Mouse (Mus musculus) myocyte (in vitro differentiated cells): ENCODE measurements around the gene Rap1b. TPM values are rescaled to one million over a fixed set of nuclear protein-coding genes. Genes with fewer than 3 reads are reported as not detected.

Experiments used
- H3K27me3 ChIP-seq: one replicate; pipeline ENCODE4 v1.6.1; 2011; ENCODE audit not compliant: control insufficient read depth, insufficient read depth, insufficient read length
- H3K36me3 ChIP-seq: one replicate; pipeline ENCODE4 v1.6.1; 2011; ENCODE audit not compliant: control insufficient read depth, insufficient read depth
- H3K4me2 ChIP-seq: one replicate; pipeline ENCODE4 v1.6.1; 2011; ENCODE audit warnings: low read depth, control low read depth
- H3K4me3 ChIP-seq: one replicate; pipeline ENCODE4 v1.5.1; 2011; ENCODE audit warnings: mild to moderate bottlenecking, control low read depth, moderate library complexity
- H3K79me2 ChIP-seq: one replicate; pipeline ENCODE4 v1.6.1; 2011; ENCODE audit not compliant: control insufficient read depth, insufficient read depth
- H3ac ChIP-seq: one replicate; pipeline ENCODE4 v1.6.1; 2011; ENCODE audit not compliant: control insufficient read depth, insufficient read length
- CEBPB ChIP-seq: IDR thresholded peaks from 2 replicates; pipeline ENCODE4 v1.6.1; 2011; ENCODE audit warnings: mild to moderate bottlenecking, moderate library complexity; ENCODE audit not compliant: poor library complexity, insufficient read depth, severe bottlenecking
- E2F4 ChIP-seq: IDR thresholded peaks from one replicate; pipeline ENCODE4 v1.6.1; 2011; ENCODE audit warnings: mild to moderate bottlenecking, control low read depth, moderate library complexity; ENCODE audit not compliant: insufficient read depth
- MAX ChIP-seq: IDR thresholded peaks from one replicate; pipeline ENCODE4 v1.6.1; 2011; ENCODE audit warnings: low read depth, mild to moderate bottlenecking, control low read depth
- MYOD1 ChIP-seq, 3 experiments: IDR thresholded peaks; one replicate each; pipeline ENCODE4 v1.6.1; 2011; ENCODE audit warnings: control low read depth in 2 of 3, low read depth in 2 of 3, mild to moderate bottlenecking in 2 of 3, moderate library complexity in 1 of 3; ENCODE audit not compliant: insufficient read length in 2 of 3, control insufficient read depth in 1 of 3
- MYOG ChIP-seq, 3 experiments: IDR thresholded peaks; one replicate each; pipeline ENCODE4 v1.6.1; 2011; ENCODE audit warnings: control low read depth in 2 of 3, low read depth in 2 of 3, mild to moderate bottlenecking in 2 of 3; ENCODE audit not compliant: insufficient read length in 2 of 3, control insufficient read depth in 1 of 3, insufficient read depth in 1 of 3
- POLR2A ChIP-seq: IDR thresholded peaks from one replicate; pipeline ENCODE4 v1.6.1; 2011; ENCODE audit warnings: low read depth, mild to moderate bottlenecking, control low read depth, moderate library complexity; ENCODE audit not compliant: insufficient read length
- POLR2AphosphoS2 ChIP-seq: IDR thresholded peaks from one replicate; pipeline ENCODE4 v1.6.1; 2011; ENCODE audit warnings: low read depth, control low read depth; ENCODE audit not compliant: insufficient read length
- REST ChIP-seq: IDR thresholded peaks from one replicate; pipeline ENCODE4 v1.6.1; 2011; ENCODE audit warnings: mild to moderate bottlenecking, control low read depth, moderate library complexity; ENCODE audit not compliant: insufficient read depth, insufficient read length
- SRF ChIP-seq: IDR thresholded peaks from one replicate; pipeline ENCODE4 v1.6.1; 2011; ENCODE audit warnings: low read depth; ENCODE audit not compliant: control insufficient read depth, insufficient read length
- TCF12 ChIP-seq: IDR thresholded peaks from one replicate; pipeline ENCODE4 v1.6.1; 2011; ENCODE audit warnings: mild to moderate bottlenecking, control low read depth; ENCODE audit not compliant: poor library complexity, insufficient read depth, severe bottlenecking
- TCF3 ChIP-seq: IDR thresholded peaks from one replicate; pipeline ENCODE4 v1.6.1; 2011; ENCODE audit warnings: low read depth, control low read depth; ENCODE audit not compliant: insufficient read length
- USF1 ChIP-seq: IDR thresholded peaks from one replicate; pipeline ENCODE4 v1.6.1; 2011; ENCODE audit warnings: low read depth, mild to moderate bottlenecking, control low read depth, moderate library complexity
- polyA plus RNA-seq: library from polyadenylated mRNA; unstranded; fragments of >200 nt; fragmentation: generic; extraction: Trizol; gene quantifications from one replicate; pipeline ENCODE4 v1.2.1, GENCODE M21; 2012; ENCODE audit warnings: missing spikeins

Rap1b gene
- polyA plus RNA-seq, 1 experiment = 62.3 TPM

GRCm38 (mm10) chr10:117775401-117776144, 70.3 kb downstream of the Rap1b start:
- peaks cover 58% of the 10 kb centered on the region for H3K36me3 ChIP-seq
- no peaks in the 10 kb centered on the region for H3K27me3 ChIP-seq
- no peak overlapping the region for H3K4me3 ChIP-seq
- no peak overlapping the region for H3ac ChIP-seq
- no peak overlapping the region for H3K4me2 ChIP-seq
- no peak for TF ChIP-seq CEBPB
- no peak for TF ChIP-seq MAX
- H3K79me2 ChIP-seq = no peaks in the 10 kb centered on the region

- Histone ChIP-seq H3K36me3 (peaks cover 56% of the 10 kb centered on the region), H3K27me3 (no peaks in the 10 kb centered on the region), H3ac (no peak overlapping the region), H3K4me3 (no peak overlapping the region), H3K79me2 (no peaks in the 10 kb centered on the region), H3K4me2 (no peak overlapping the region)
- TF ChIP-seq MYOD1 (IDR thresholded peaks at IDR 0.05; ENCODE audit: control insufficient read depth in 1 of 3, insufficient read length in 2 of 3, low read depth in 2 of 3) (no peak), REST (no peak), TCF12 (no peak), E2F4 (no peak), POLR2AphosphoS2 (no peak), USF1 (no peak), MYOG (IDR thresholded peaks at IDR 0.05; ENCODE audit: control insufficient read depth in 1 of 3, insufficient read depth in 1 of 3, insufficient read length in 2 of 3, low read depth in 2 of 3) (no peak), SRF (no peak)
Measured at GRCm38 (mm10) chr10:117774817-117775120, 71.1 kb downstream of the Rap1b start.

GRCm38 (mm10) chr10:117774011-117774816, 71.6 kb downstream of the Rap1b start:
- Histone ChIP-seq H3K79me2 (no peaks in the 10 kb centered on the region), H3ac (no peak overlapping the region), H3K36me3 (peaks cover 51% of the 10 kb centered on the region), H3K4me2 (no peak overlapping the region), H3K27me3 (no peaks in the 10 kb centered on the region), H3K4me3 (no peak overlapping the region)
- TF ChIP-seq USF1 (no peak), POLR2A (no peak), TCF12 (no peak), TCF3 (no peak), REST (no peak), CEBPB (no peak), MYOD1 (IDR thresholded peaks at IDR 0.05; ENCODE audit: control insufficient read depth in 1 of 3, insufficient read length in 2 of 3, low read depth in 2 of 3) (no peak), E2F4 (no peak), SRF (no peak), MAX (no peak), MYOG (IDR thresholded peaks at IDR 0.05; ENCODE audit: control insufficient read depth in 1 of 3, insufficient read depth in 1 of 3, insufficient read length in 2 of 3, low read depth in 2 of 3) (no peak), POLR2AphosphoS2 (no peak)

GRCm38 (mm10) chr10:117773106-117773720, 72.6 kb downstream of the Rap1b start:
- Histone ChIP-seq H3K36me3 (peaks cover 42% of the 10 kb centered on the region), H3K79me2 (no peaks in the 10 kb centered on the region), H3K27me3 (no peaks in the 10 kb centered on the region), H3K4me2 (no peak overlapping the region), H3ac (no peak overlapping the region), H3K4me3 (no peak overlapping the region)
- TF ChIP-seq USF1 = no peak
- no peak for TF ChIP-seq REST
- no peak for TF ChIP-seq E2F4
- no peak for TF ChIP-seq MYOD1 (IDR thresholded peaks at IDR 0.05; ENCODE audit: control insufficient read depth in 1 of 3, insufficient read length in 2 of 3, low read depth in 2 of 3)
- TF ChIP-seq POLR2AphosphoS2 = no peak
- no peak for TF ChIP-seq TCF3
- TF ChIP-seq TCF12 = no peak
- TF ChIP-seq CEBPB = no peak
- no peak for TF ChIP-seq POLR2A
- TF ChIP-seq SRF = no peak
- no peak for TF ChIP-seq MYOG (IDR thresholded peaks at IDR 0.05; ENCODE audit: control insufficient read depth in 1 of 3, insufficient read depth in 1 of 3, insufficient read length in 2 of 3, low read depth in 2 of 3)
- TF ChIP-seq MAX = no peak
